Comparison of ENCODE assay signal across 8 mouse cellular contexts in the genomic region with DNA sequence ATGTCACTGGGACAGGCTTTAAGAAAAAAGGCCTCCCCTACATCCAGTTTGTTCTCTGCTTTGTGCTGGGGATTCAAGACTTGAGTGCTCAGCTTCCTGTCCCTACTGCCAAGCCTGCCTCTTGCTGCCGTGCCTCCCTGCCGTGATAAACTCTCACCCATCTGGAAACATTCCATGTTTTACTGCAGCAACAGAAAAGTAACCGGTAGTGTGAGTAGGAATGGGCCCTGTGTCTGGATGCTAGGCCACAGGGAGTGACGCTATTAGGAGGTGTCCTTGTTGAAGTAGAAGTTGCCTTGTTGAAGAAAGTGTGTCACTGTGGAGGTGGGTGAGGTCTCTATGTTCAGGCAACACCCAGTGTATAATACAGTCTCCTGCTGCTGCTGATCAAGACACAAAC. TPM values are rescaled to one million over a fixed set of nuclear protein-coding genes. Genes with fewer than 3 reads are reported as not detected.
DNase-seq lines count a peak whose midpoint lies in the region; ATAC-seq lines count a peak whose summit lies in the region.

No protein-coding gene starts in this region.

- H3K36me3 ChIP-seq in stomach, embryonic 15.5 days, result peaks cover 12% of the 10 kb centered on the region; the same call in 1 of the 2 replicates

- WGBS in stomach, embryonic 15.5 days, result 36% methylated on average over 4 of the region's 4 CpGs

- no peak overlapping the region for H3K9ac ChIP-seq in stomach, embryonic 15.5 days

- 0 out of 2 replicates have a peak overlapping the region, but pooled peaks have one; percentile 6 for H3K27ac ChIP-seq in stomach, embryonic 15.5 days

- H3K27me3 ChIP-seq in stomach, embryonic 15.5 days (replicated peaks), result no peaks in the 10 kb centered on the region

- no peak for DNase-seq in frontal cortex, postnatal 25 days (ENCODE audit: low spot score in 2 of 2)
- DNase-seq in adipocyte (ENCODE audit: low spot score), result peak; percentile 74
- DNase-seq in forelimb bud, embryonic 11.5 days (ENCODE audit: low read depth, low spot score), result peak; percentile 33
- DNase-seq in kidney, postnatal 25 days, result peak; percentile 21 to 47
- no peak for DNase-seq in layer of hippocampus, postnatal 36 days

- H3K9me3 ChIP-seq in stomach, embryonic 15.5 days, result no peaks in the 10 kb centered on the region

- H3K4me1 ChIP-seq in stomach, embryonic 15.5 days, result 0 out of 2 replicates have a peak, but pooled peaks cover 5% of the 10 kb centered on the region

- H3K4me3 ChIP-seq in stomach, embryonic 15.5 days (replicated peaks), result no peak overlapping the region

- no peak overlapping the region for H3K4me2 ChIP-seq in stomach, embryonic 15.5 days

- peak; percentile 66 for ATAC-seq in frontal cortex, adult (ENCODE audit: low TSS enrichment)
- ATAC-seq in stomach, embryonic 15.5 days (ENCODE audit: insufficient read depth, low FRiP score, low read depth), result no peak
- ATAC-seq in granulocyte monocyte progenitor cell, adult 5-6 weeks (replicated peaks; ENCODE audit: poor library complexity, severe bottlenecking), result no peak

RNA-seq across cellular contexts. Expression of gene Camsap2, which starts 20.0 kb away (rescaled TPM):
- polyA plus RNA-seq in stomach, embryonic 15.5 days (2015; fragmentation: Nextera tagmentation; extraction: Ambion mirVana), result 8.7 and 9.5 TPM in 2 replicates
- total RNA-seq in granulocyte monocyte progenitor cell, adult 5-6 weeks (2014; fragmentation: Nextera tagmentation), result 3.3 and 4.6 TPM in 2 replicates
- total RNA-seq in granulocyte monocyte progenitor cell, adult 5-6 weeks (2017), result 6.1 and 9.6 TPM in 2 replicates
- 100 to 1,000 TPM; 136 to 142 TPM for total RNA-seq in layer of hippocampus, postnatal 36 days (2021)

Comparison
In these comparisons a context has a peak if more than half of its experiments do, and no peak if none do; other contexts are left out.
1. DNase-seq: peak in adipocyte (single experiment), forelimb bud, embryonic 11.5 days (single experiment) and kidney, postnatal 25 days (2 of 2); none in frontal cortex, postnatal 25 days (0 of 2) and layer of hippocampus, postnatal 36 days (0 of 2).
2. RNA of gene Camsap2, which starts 20.0 kb away (total RNA-seq): 136 to 142 TPM in layer of hippocampus, postnatal 36 days; 3.3 to 9.6 TPM in granulocyte monocyte progenitor cell, adult 5-6 weeks; every median in the first group is over 10 times any median in the second.